Mouse (Mus musculus) thymus, adult 2 months (tissue): Measurements from ENCODE around the gene Gm3532. TPM values are rescaled to one million over a fixed set of nuclear protein-coding genes. Genes with fewer than 3 reads are reported as not detected.
"Not testable (repeated sequence)": the region's sequence is repeated elsewhere in the genome, so short reads cannot be mapped to it uniquely, and the experiment has no call there.

Source experiments
- DNase-seq: peaks from one replicate; pipeline ENCODE4 v3.0.0; 2021
- H3K27ac ChIP-seq: fragments of 200-500 bp; 2 replicates; pipeline ENCODE4 v1.5.1; 2012; ENCODE audit warnings: low read length, control low read depth; ENCODE audit not compliant: control insufficient read depth, insufficient read depth
- H3K27me3 ChIP-seq: fragments of 200-500 bp; 2 replicates; pipeline ENCODE4 v1.6.1; 2012; ENCODE audit warnings: mild to moderate bottlenecking, low read length, moderate library complexity, mixed read lengths; ENCODE audit not compliant: control insufficient read depth, insufficient read depth
- H3K36me3 ChIP-seq: fragments of 200-500 bp; 2 replicates; pipeline ENCODE4 v1.6.1; 2012; ENCODE audit warnings: mild to moderate bottlenecking, low read length, moderate library complexity; ENCODE audit not compliant: control insufficient read depth, insufficient read depth
- H3K4me1 ChIP-seq: fragments of 200-500 bp; replicated peaks from 2 replicates; pipeline ENCODE4 v1.6.1; 2012; ENCODE audit warnings: low read length; ENCODE audit not compliant: control insufficient read depth, insufficient read depth
- H3K4me3 ChIP-seq: fragments of 200-500 bp; 2 replicates; pipeline ENCODE4 v1.5.1; 2012; ENCODE audit warnings: mild to moderate bottlenecking, low read length, control low read depth, moderate library complexity; ENCODE audit not compliant: control insufficient read depth, insufficient read depth
- WGBS: fragments of 180-500 bp; shearing (Covaris S2); methylation state at CpG from one replicate; pipeline ENCODE4 v1.1.7; 2018; 5-methylcytosine and 5-hydroxymethylcytosine counted together
- polyA plus RNA-seq: library from polyadenylated mRNA; depleted of rRNA; stranded (reverse); fragments of >200 nt; gene quantifications from 2 replicates; pipeline ENCODE4 v1.2.3, GENCODE M21; 2012; rRNA removed

Gene Gm3532
- not detected in 2 replicates for polyA plus RNA-seq

- not testable (repeated sequence) for H3K36me3 ChIP-seq, H3K4me1 ChIP-seq, H3K4me3 ChIP-seq, H3K27ac ChIP-seq, DNase-seq, H3K27me3 ChIP-seq
- WGBS, result no CpG with 5 or more reads among the region's 2 CpGs
These were observed at the start of gene Gm3532 for GRCm38 (mm10) chr14:5538196-5538595. TSS of gene Gm3532 (plus strand) at chr14:5538496.

DNA sequence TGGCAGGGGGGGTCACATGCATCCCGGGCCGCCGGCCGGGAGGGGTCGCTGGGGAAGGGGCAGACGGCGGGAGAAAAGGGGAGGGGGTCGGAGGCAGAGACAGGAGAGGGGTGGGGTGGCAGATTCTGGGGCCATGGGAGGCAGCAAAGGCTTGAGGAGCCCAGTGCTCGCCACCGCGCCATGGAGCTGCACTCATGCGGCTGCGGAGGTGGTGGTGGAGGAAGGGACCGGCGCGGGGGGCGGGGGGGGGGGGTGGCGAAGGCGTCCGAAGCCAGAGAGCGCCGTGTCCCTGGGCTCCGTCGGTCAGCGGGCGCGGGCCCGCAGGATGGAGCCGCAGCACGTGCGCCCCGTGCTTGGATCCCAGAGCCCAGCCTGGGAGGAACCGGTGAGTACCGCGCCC is 36.9 kb upstream of the Gm3532 start, which contains the start of gene Gm3488:
Gm3488 (plus strand) TSS at position 301 of the 400 bp plus-strand sequence.
- not testable (repeated sequence) for H3K36me3 ChIP-seq, H3K27ac ChIP-seq, DNase-seq, H3K27me3 ChIP-seq, H3K4me1 ChIP-seq, H3K4me3 ChIP-seq
- WGBS, result no CpG with 5 or more reads among the region's 35 CpGs

Other genes starting within 250 kb of the Gm3532 start
- gene Gm3542, start 203.6 kb upstream of the Gm3532 start, polyA plus RNA-seq, result not detected in 2 replicates
- not detected in 2 replicates for gene Gm3500, start 149.4 kb upstream of the Gm3532 start, polyA plus RNA-seq
- 0.09 and 0.20 TPM in 2 replicates for gene Gm3194, start 83.0 kb upstream of the Gm3532 start, polyA plus RNA-seq
- gene Gm8246, start 60.7 kb upstream of the Gm3532 start, polyA plus RNA-seq, result not detected in 2 replicates
- not detected in 2 replicates for gene Gm3187, start 54.3 kb upstream of the Gm3532 start, polyA plus RNA-seq
- gene Gm3488, start 36.8 kb upstream of the Gm3532 start, polyA plus RNA-seq, result 0.14 and 0.24 TPM in 2 replicates
- gene Gm8265, start 94.5 kb downstream of the Gm3532 start, polyA plus RNA-seq, result not detected in 2 replicates
- gene Gm9603, start 149.0 kb downstream of the Gm3532 start, polyA plus RNA-seq, result not detected in 2 replicates
- 0.14 and 1.1 TPM in 2 replicates for gene Gm3373, start 203.1 kb downstream of the Gm3532 start, polyA plus RNA-seq